Mouse (Mus musculus): ENCODE measurements around the gene Rev1. TPM values are rescaled to one million over a fixed set of nuclear protein-coding genes. Genes with fewer than 3 reads are reported as not detected.

The Rev1 gene
- total and polyA plus RNA-seq, 3 experiments: 22.9 to 25.7 (median 23.4) TPM

DNA sequence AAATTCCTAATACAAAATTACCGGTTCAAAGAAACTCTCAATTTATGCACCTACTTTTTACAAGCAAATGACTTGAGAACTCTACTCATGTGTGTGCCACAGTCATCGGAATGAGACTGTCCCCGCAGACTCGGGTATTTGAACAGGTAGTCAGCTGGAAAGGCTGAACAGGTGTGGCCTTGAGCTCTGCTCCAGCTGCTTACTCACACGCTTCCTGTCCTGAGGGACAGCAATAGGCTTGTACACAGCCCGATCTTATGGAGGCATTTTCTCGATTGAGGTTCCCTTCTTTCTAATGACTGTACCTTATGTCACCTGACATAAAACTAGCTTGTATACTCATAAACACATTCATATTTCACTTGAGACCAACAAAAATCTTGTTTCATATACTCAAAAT, 19.8 kb downstream of the Rev1 start:
- Histone ChIP-seq H3K4me3 (replicated peaks in 1 of 3; ENCODE audit: low read depth in 2 of 3, low read length in 2 of 3, poor library complexity in 1 of 3) (no peak overlapping the region), H3K27me3 (replicated peaks) (no peaks in the 10 kb centered on the region), H3K79me2 (replicated peaks; ENCODE audit: control insufficient read depth, extremely low read depth, insufficient read depth, poor library complexity, severe bottlenecking) (peaks cover 41% of the 10 kb centered on the region), H3K9me3 (replicated peaks; ENCODE audit: low read length) (no peaks in the 10 kb centered on the region), H3K27ac (ENCODE audit: insufficient read depth, low read depth) (no peak overlapping the region), H3K9ac (ENCODE audit: insufficient read depth, low read depth) (no peak overlapping the region), H3K4me1 (ENCODE audit: control insufficient read depth in 1 of 2, insufficient read depth in 2 of 2) (peaks cover 2 to 10% of the 10 kb centered on the region in 2 experiments; a peak in 2 of 4 replicates), H3K4me2 (ENCODE audit: insufficient read depth, low read depth, poor library complexity, severe bottlenecking) (no peak overlapping the region), H3K36me3 (replicated peaks in 1 of 2; ENCODE audit: control insufficient read depth in 1 of 2, insufficient read depth in 1 of 2, low read length in 1 of 2) (peaks cover 10 to 38% of the 10 kb centered on the region in 2 experiments)
- DNase-seq (ENCODE audit: extremely low read depth): no peak
- in situ Hi-C loops (cut with MboI; ENCODE audit: low pct_ligation_motif_present, low pct_unique_long_range_greater_than_20kb, low sequenced_read_pairs) (no loop called here), dilution Hi-C loops (cut with MboI; ENCODE audit: extremely low pct_ligation_motif_present, extremely low pct_unique_long_range_greater_than_20kb, low sequenced_read_pairs) (no loop called here)
- TF ChIP-seq ZC3H11A (IDR thresholded peaks at IDR 0.05; ENCODE audit: low read depth, low read length) (no peak), RAD21 (IDR thresholded peaks at IDR 0.05; ENCODE audit: low read depth, low read length) (no peak), EP300 (IDR thresholded peaks at IDR 0.05; ENCODE audit: low read length) (no peak), SIN3A (IDR thresholded peaks at IDR 0.05; ENCODE audit: low read length) (no peak), ELF1 (IDR thresholded peaks at IDR 0.05; ENCODE audit: low read depth, low read length) (no peak), KAT2A (IDR thresholded peaks at IDR 0.05; ENCODE audit: insufficient replicate concordance, low read length) (no peak), IRF4 (IDR thresholded peaks at IDR 0.05; ENCODE audit: low read depth, low read length) (no peak)

GRCm38 (mm10) chr1:38103813-38104212, 25.8 kb downstream of the Rev1 start:
- peaks cover 0 to 5% of the 10 kb centered on the region in 2 experiments; a peak in 1 of 4 replicates for H3K4me1 ChIP-seq (ENCODE audit: control insufficient read depth in 1 of 2, insufficient read depth in 2 of 2)
- dilution Hi-C loops (cut with MboI; ENCODE audit: extremely low pct_ligation_motif_present, extremely low pct_unique_long_range_greater_than_20kb, low sequenced_read_pairs): no loop called here
- in situ Hi-C loops (cut with MboI; ENCODE audit: low pct_ligation_motif_present, low pct_unique_long_range_greater_than_20kb, low sequenced_read_pairs): no loop called here

More at GRCm38 (mm10) chr1:38103813-38104212, 25.8 kb downstream of the Rev1 start:
- Histone ChIP-seq H3K79me2 (replicated peaks; ENCODE audit: control insufficient read depth, extremely low read depth, insufficient read depth, poor library complexity, severe bottlenecking) (peaks cover 15% of the 10 kb centered on the region), H3K27me3 (replicated peaks) (no peaks in the 10 kb centered on the region), H3K9ac (ENCODE audit: insufficient read depth, low read depth) (no peak overlapping the region), H3K9me3 (replicated peaks; ENCODE audit: low read length) (no peaks in the 10 kb centered on the region), H3K36me3 (replicated peaks in 1 of 2; ENCODE audit: control insufficient read depth in 1 of 2, insufficient read depth in 1 of 2, low read length in 1 of 2) (peaks cover 27 to 81% of the 10 kb centered on the region in 2 experiments), H3K4me3 (replicated peaks in 1 of 3; ENCODE audit: low read depth in 2 of 3, low read length in 2 of 3, poor library complexity in 1 of 3) (no peak overlapping the region), H3K27ac (ENCODE audit: insufficient read depth, low read depth) (no peak overlapping the region), H3K4me2 (ENCODE audit: insufficient read depth, low read depth, poor library complexity, severe bottlenecking) (no peak overlapping the region)
- no peak for TF ChIP-seq RCOR1 (conservative IDR thresholded peaks at IDR 0.05; ENCODE audit: low read depth, low read length)
- TF ChIP-seq MYC (IDR thresholded peaks at IDR 0.05; ENCODE audit: low read depth, low read length): no peak
- no peak for TF ChIP-seq RAD21 (IDR thresholded peaks at IDR 0.05; ENCODE audit: low read depth, low read length)
- no peak for TF ChIP-seq CTCF (conservative IDR thresholded peaks at IDR 0.05 in 1 of 2, IDR thresholded peaks at IDR 0.05 in 1 of 2; ENCODE audit: low read depth in 2 of 2, low read length in 2 of 2)
- TF ChIP-seq BHLHE40 (IDR thresholded peaks at IDR 0.05; ENCODE audit: low read depth, low read length): no peak
- TF ChIP-seq MAFK (IDR thresholded peaks at IDR 0.05; ENCODE audit: insufficient replicate concordance, low read length): no peak
- no peak for TF ChIP-seq MAX (IDR thresholded peaks at IDR 0.05; ENCODE audit: low read length)
- TF ChIP-seq USF2 (conservative IDR thresholded peaks at IDR 0.05; ENCODE audit: low read depth, low read length): no peak
- TF ChIP-seq ZC3H11A (IDR thresholded peaks at IDR 0.05; ENCODE audit: low read depth, low read length): no peak
- no peak for TF ChIP-seq SMC3 (IDR thresholded peaks at IDR 0.05; ENCODE audit: low read depth, low read length)
- no peak for TF ChIP-seq GABPA (IDR thresholded peaks at IDR 0.05; ENCODE audit: insufficient replicate concordance, low read depth, low read length)
- TF ChIP-seq MAZ (IDR thresholded peaks at IDR 0.05; ENCODE audit: low read depth, low read length): no peak
- no peak for TF ChIP-seq HCFC1 (IDR thresholded peaks at IDR 0.05; ENCODE audit: low read depth, low read length)
- TF ChIP-seq PAX5 (IDR thresholded peaks at IDR 0.05; ENCODE audit: low read length): no peak
- TF ChIP-seq UBTF (IDR thresholded peaks at IDR 0.05; ENCODE audit: low read depth, low read length): no peak
- TF ChIP-seq USF1 (IDR thresholded peaks at IDR 0.05; ENCODE audit: low read depth, low read length): no peak
- TF ChIP-seq TCF12 (IDR thresholded peaks at IDR 0.05; ENCODE audit: low read depth, low read length): no peak
- TF ChIP-seq ETS1 (conservative IDR thresholded peaks at IDR 0.05; ENCODE audit: low read depth, low read length): no peak
- TF ChIP-seq CHD2 (IDR thresholded peaks at IDR 0.05; ENCODE audit: low read length): no peak
- DNase-seq (ENCODE audit: extremely low read depth): no peak

All from CH12.LX (cell line).